Mouse (Mus musculus): Measurements from ENCODE around the gene Grik3. TPM values are rescaled to one million over a fixed set of nuclear protein-coding genes. Genes with fewer than 3 reads are reported as not detected.

Grik3 gene
- polyA plus RNA-seq, 1 experiment from 2014 or later: 0.11 TPM

- Histone ChIP-seq H3K9ac (replicated peaks; ENCODE audit: low read length) (no peak overlapping the region), H3K27me3 (ENCODE audit: insufficient read depth, low read length) (peaks cover 1% of the 10 kb centered on the region; the same call in 1 of the 2 replicates), H3K4me2 (replicated peaks; ENCODE audit: low read depth, low read length) (no peak overlapping the region), H3K27ac (ENCODE audit: low read length) (no peak overlapping the region), H3K4me3 (ENCODE audit: low read length) (no peak overlapping the region), H3K9me3 (ENCODE audit: low read length) (no peaks in the 10 kb centered on the region), H3K36me3 (ENCODE audit: insufficient read depth, low read length) (no peaks in the 10 kb centered on the region), H3K4me1 (ENCODE audit: insufficient read depth, low read length) (no peaks in the 10 kb centered on the region)
- 60% methylated on average over 13 of the region's 13 CpGs for WGBS
- no peak for ATAC-seq (ENCODE audit: low FRiP score, low TSS enrichment)
Measured at GRCm38 (mm10) chr4:125515646-125516045, 25.1 kb downstream of the Grik3 start.

- 59% methylated on average over 6 of the region's 6 CpGs for WGBS
- Histone ChIP-seq H3K4me1 (ENCODE audit: insufficient read depth, low read length) (no peaks in the 10 kb centered on the region), H3K27ac (ENCODE audit: low read length) (no peak overlapping the region), H3K9ac (replicated peaks; ENCODE audit: low read length) (no peak overlapping the region), H3K4me2 (replicated peaks; ENCODE audit: low read depth, low read length) (no peak overlapping the region), H3K27me3 (ENCODE audit: insufficient read depth, low read length) (no peaks in the 10 kb centered on the region), H3K9me3 (ENCODE audit: low read length) (no peaks in the 10 kb centered on the region), H3K36me3 (ENCODE audit: insufficient read depth, low read length) (no peaks in the 10 kb centered on the region), H3K4me3 (ENCODE audit: low read length) (no peak overlapping the region)
- no peak for ATAC-seq (ENCODE audit: low FRiP score, low TSS enrichment)
Measured at GRCm38 (mm10) chr4:125516612-125517011, 26.1 kb downstream of the Grik3 start.

GRCm38 (mm10) chr4:125518861-125519260 lies 28.4 kb downstream of the Grik3 start:
- Histone ChIP-seq H3K4me1 (ENCODE audit: insufficient read depth, low read length) (no peaks in the 10 kb centered on the region), H3K27ac (ENCODE audit: low read length) (no peak overlapping the region), H3K9me3 (ENCODE audit: low read length) (no peaks in the 10 kb centered on the region), H3K36me3 (ENCODE audit: insufficient read depth, low read length) (no peaks in the 10 kb centered on the region), H3K4me3 (ENCODE audit: low read length) (no peak overlapping the region), H3K4me2 (replicated peaks; ENCODE audit: low read depth, low read length) (no peak overlapping the region), H3K9ac (replicated peaks; ENCODE audit: low read length) (no peak overlapping the region), H3K27me3 (ENCODE audit: insufficient read depth, low read length) (no peaks in the 10 kb centered on the region)
- ATAC-seq (ENCODE audit: low FRiP score, low TSS enrichment): no peak
- 84% methylated on average over 5 of the region's 5 CpGs for WGBS

- H3K4me3 ChIP-seq (ENCODE audit: low read length): no peak overlapping the region
- H3K9ac ChIP-seq (replicated peaks; ENCODE audit: low read length): no peak overlapping the region
- WGBS: 62% methylated on average over 7 of the region's 7 CpGs
- no peak overlapping the region for H3K27ac ChIP-seq (ENCODE audit: low read length)
- no peak for ATAC-seq (ENCODE audit: low FRiP score, low TSS enrichment)
- no peaks in the 10 kb centered on the region for H3K27me3 ChIP-seq (ENCODE audit: insufficient read depth, low read length)
- no peak overlapping the region for H3K4me2 ChIP-seq (replicated peaks; ENCODE audit: low read depth, low read length)
- H3K4me1 ChIP-seq (ENCODE audit: insufficient read depth, low read length): no peaks in the 10 kb centered on the region
- H3K9me3 ChIP-seq (ENCODE audit: low read length): no peaks in the 10 kb centered on the region
- no peaks in the 10 kb centered on the region for H3K36me3 ChIP-seq (ENCODE audit: insufficient read depth, low read length)
Measured at GRCm38 (mm10) chr4:125522931-125523330, 32.4 kb downstream of the Grik3 start.

- Histone ChIP-seq H3K27ac (ENCODE audit: low read length) (no peak overlapping the region), H3K9me3 (ENCODE audit: low read length) (no peaks in the 10 kb centered on the region), H3K4me3 (ENCODE audit: low read length) (no peak overlapping the region), H3K27me3 (ENCODE audit: insufficient read depth, low read length) (no peaks in the 10 kb centered on the region), H3K4me2 (replicated peaks; ENCODE audit: low read depth, low read length) (no peak overlapping the region), H3K36me3 (ENCODE audit: insufficient read depth, low read length) (no peaks in the 10 kb centered on the region), H3K4me1 (ENCODE audit: insufficient read depth, low read length) (no peaks in the 10 kb centered on the region), H3K9ac (replicated peaks; ENCODE audit: low read length) (no peak overlapping the region)
- ATAC-seq (ENCODE audit: low FRiP score, low TSS enrichment): no peak
- 84% methylated on average over 4 of the region's 4 CpGs for WGBS
Measured at GRCm38 (mm10) chr4:125525266-125525665, 34.8 kb downstream of the Grik3 start.

- 48% methylated on average over 5 of the region's 5 CpGs for WGBS
- H3K4me3 ChIP-seq (ENCODE audit: low read length): no peak overlapping the region
- no peak overlapping the region for H3K9ac ChIP-seq (replicated peaks; ENCODE audit: low read length)
- no peaks in the 10 kb centered on the region for H3K4me1 ChIP-seq (ENCODE audit: insufficient read depth, low read length)
- ATAC-seq (ENCODE audit: low FRiP score, low TSS enrichment): no peak
- H3K4me2 ChIP-seq (replicated peaks; ENCODE audit: low read depth, low read length): no peak overlapping the region
- no peaks in the 10 kb centered on the region for H3K27me3 ChIP-seq (ENCODE audit: insufficient read depth, low read length)
- no peaks in the 10 kb centered on the region for H3K36me3 ChIP-seq (ENCODE audit: insufficient read depth, low read length)
- H3K9me3 ChIP-seq (ENCODE audit: low read length): no peaks in the 10 kb centered on the region
- no peak overlapping the region for H3K27ac ChIP-seq (ENCODE audit: low read length)
Measured at GRCm38 (mm10) chr4:125526425-125526824, 35.9 kb downstream of the Grik3 start.

- no peak for ATAC-seq (ENCODE audit: low FRiP score, low TSS enrichment)
- H3K9ac ChIP-seq (replicated peaks; ENCODE audit: low read length): no peak overlapping the region
- H3K4me3 ChIP-seq (ENCODE audit: low read length): no peak overlapping the region
- no peaks in the 10 kb centered on the region for H3K9me3 ChIP-seq (ENCODE audit: low read length)
- no peaks in the 10 kb centered on the region for H3K36me3 ChIP-seq (ENCODE audit: insufficient read depth, low read length)
- H3K27ac ChIP-seq (ENCODE audit: low read length): no peak overlapping the region
- H3K4me1 ChIP-seq (ENCODE audit: insufficient read depth, low read length): no peaks in the 10 kb centered on the region
- 26% methylated on average over 9 of the region's 9 CpGs for WGBS
- no peak overlapping the region for H3K4me2 ChIP-seq (replicated peaks; ENCODE audit: low read depth, low read length)
- H3K27me3 ChIP-seq (ENCODE audit: insufficient read depth, low read length): peaks cover 22% of the 10 kb centered on the region
Measured at GRCm38 (mm10) chr4:125533965-125534364, 43.5 kb downstream of the Grik3 start.

- no peak overlapping the region for H3K4me3 ChIP-seq (ENCODE audit: low read length)
- no peaks in the 10 kb centered on the region for H3K4me1 ChIP-seq (ENCODE audit: insufficient read depth, low read length)
- no peak for ATAC-seq (ENCODE audit: low FRiP score, low TSS enrichment)
- peaks cover 22% of the 10 kb centered on the region for H3K27me3 ChIP-seq (ENCODE audit: insufficient read depth, low read length)
- no peak overlapping the region for H3K4me2 ChIP-seq (replicated peaks; ENCODE audit: low read depth, low read length)
- no peak overlapping the region for H3K9ac ChIP-seq (replicated peaks; ENCODE audit: low read length)
- no peaks in the 10 kb centered on the region for H3K9me3 ChIP-seq (ENCODE audit: low read length)
- WGBS: 3% methylated on average over 8 of the region's 8 CpGs
- H3K27ac ChIP-seq (ENCODE audit: low read length): no peak overlapping the region
- H3K36me3 ChIP-seq (ENCODE audit: insufficient read depth, low read length): no peaks in the 10 kb centered on the region
Measured at GRCm38 (mm10) chr4:125534449-125534848, 43.9 kb downstream of the Grik3 start.

- no peak for ATAC-seq (ENCODE audit: low FRiP score, low TSS enrichment)
- H3K9me3 ChIP-seq (ENCODE audit: low read length): no peaks in the 10 kb centered on the region
- no peak overlapping the region for H3K4me2 ChIP-seq (replicated peaks; ENCODE audit: low read depth, low read length)
- H3K27ac ChIP-seq (ENCODE audit: low read length): no peak overlapping the region
- no peak overlapping the region for H3K9ac ChIP-seq (replicated peaks; ENCODE audit: low read length)
- peaks cover 22% of the 10 kb centered on the region for H3K27me3 ChIP-seq (ENCODE audit: insufficient read depth, low read length)
- H3K4me3 ChIP-seq (ENCODE audit: low read length): no peak overlapping the region
- 7% methylated on average over 11 of the region's 11 CpGs for WGBS
- H3K4me1 ChIP-seq (ENCODE audit: insufficient read depth, low read length): no peaks in the 10 kb centered on the region
- no peaks in the 10 kb centered on the region for H3K36me3 ChIP-seq (ENCODE audit: insufficient read depth, low read length)
Measured at GRCm38 (mm10) chr4:125534991-125535401, 44.5 kb downstream of the Grik3 start.

GRCm38 (mm10) chr4:125535465-125535864 lies 45.0 kb downstream of the Grik3 start:
- Histone ChIP-seq H3K9me3 (ENCODE audit: low read length) (no peaks in the 10 kb centered on the region), H3K36me3 (ENCODE audit: insufficient read depth, low read length) (no peaks in the 10 kb centered on the region), H3K9ac (replicated peaks; ENCODE audit: low read length) (no peak overlapping the region), H3K4me3 (ENCODE audit: low read length) (no peak overlapping the region), H3K27me3 (ENCODE audit: insufficient read depth, low read length) (peaks cover 22% of the 10 kb centered on the region), H3K27ac (ENCODE audit: low read length) (no peak overlapping the region), H3K4me2 (replicated peaks; ENCODE audit: low read depth, low read length) (no peak overlapping the region), H3K4me1 (ENCODE audit: insufficient read depth, low read length) (no peaks in the 10 kb centered on the region)
- no peak for ATAC-seq (ENCODE audit: low FRiP score, low TSS enrichment)
- WGBS: 11% methylated on average over 7 of the region's 7 CpGs

All from kidney, embryonic 16.5 days (tissue).